Mouse (Mus musculus): ENCODE results near the gene Sctr. TPM values are rescaled to one million over a fixed set of nuclear protein-coding genes. Genes with fewer than 3 reads are reported as not detected.

Gene Sctr
- polyA plus RNA-seq, 1 experiment from 2014 or later, result 0.42 TPM

DNA sequence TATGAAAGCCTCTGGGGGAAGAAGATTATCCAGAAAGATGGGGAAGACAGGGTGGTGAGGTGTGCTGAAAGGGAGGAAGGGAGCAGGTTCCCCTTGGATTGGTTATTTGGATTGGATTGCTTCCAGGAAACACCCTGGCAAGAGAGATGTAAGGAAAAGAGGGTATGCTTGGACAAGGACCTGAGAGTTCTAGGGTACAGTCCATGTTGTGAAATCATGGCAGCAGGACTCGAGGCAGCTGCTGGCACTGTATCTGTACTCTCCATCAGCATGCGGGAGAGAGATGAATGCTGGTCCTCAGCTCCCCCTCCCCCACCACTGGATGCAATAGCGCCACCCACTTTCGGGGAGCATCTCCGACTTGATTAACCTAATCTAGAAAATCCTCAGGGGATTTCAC is 54.0 kb downstream of the Sctr start:
- peaks cover 17% of the 10 kb centered on the region for H3K4me1 ChIP-seq (ENCODE audit: insufficient read depth, low read length)
- no peak for ATAC-seq (ENCODE audit: low FRiP score, low TSS enrichment)
- WGBS, result 69% methylated on average over 5 of the region's 5 CpGs
- no peak overlapping the region for H3K9ac ChIP-seq (replicated peaks; ENCODE audit: low read length)
- no peaks in the 10 kb centered on the region for H3K36me3 ChIP-seq (ENCODE audit: insufficient read depth, low read length)
- H3K27ac ChIP-seq (ENCODE audit: low read length), result no peak overlapping the region
- no peak overlapping the region for H3K4me2 ChIP-seq (replicated peaks; ENCODE audit: low read depth, low read length)
- H3K9me3 ChIP-seq (ENCODE audit: low read length), result no peaks in the 10 kb centered on the region
- H3K27me3 ChIP-seq (ENCODE audit: insufficient read depth, low read length), result no peaks in the 10 kb centered on the region
- H3K4me3 ChIP-seq (ENCODE audit: low read length), result no peak overlapping the region

- no peak for ATAC-seq (ENCODE audit: low FRiP score, low TSS enrichment)
- Histone ChIP-seq H3K9me3 (ENCODE audit: low read length) (no peaks in the 10 kb centered on the region), H3K4me2 (replicated peaks; ENCODE audit: low read depth, low read length) (no peak overlapping the region), H3K36me3 (ENCODE audit: insufficient read depth, low read length) (no peaks in the 10 kb centered on the region), H3K4me3 (ENCODE audit: low read length) (no peak overlapping the region), H3K9ac (replicated peaks; ENCODE audit: low read length) (no peak overlapping the region), H3K4me1 (ENCODE audit: insufficient read depth, low read length) (peaks cover 9% of the 10 kb centered on the region), H3K27ac (ENCODE audit: low read length) (no peak overlapping the region), H3K27me3 (ENCODE audit: insufficient read depth, low read length) (no peaks in the 10 kb centered on the region)
- 90% methylated on average over 7 of the region's 7 CpGs for WGBS
Observed at GRCm38 (mm10) chr1:120062231-120062630, 55.5 kb downstream of the Sctr start.

DNA sequence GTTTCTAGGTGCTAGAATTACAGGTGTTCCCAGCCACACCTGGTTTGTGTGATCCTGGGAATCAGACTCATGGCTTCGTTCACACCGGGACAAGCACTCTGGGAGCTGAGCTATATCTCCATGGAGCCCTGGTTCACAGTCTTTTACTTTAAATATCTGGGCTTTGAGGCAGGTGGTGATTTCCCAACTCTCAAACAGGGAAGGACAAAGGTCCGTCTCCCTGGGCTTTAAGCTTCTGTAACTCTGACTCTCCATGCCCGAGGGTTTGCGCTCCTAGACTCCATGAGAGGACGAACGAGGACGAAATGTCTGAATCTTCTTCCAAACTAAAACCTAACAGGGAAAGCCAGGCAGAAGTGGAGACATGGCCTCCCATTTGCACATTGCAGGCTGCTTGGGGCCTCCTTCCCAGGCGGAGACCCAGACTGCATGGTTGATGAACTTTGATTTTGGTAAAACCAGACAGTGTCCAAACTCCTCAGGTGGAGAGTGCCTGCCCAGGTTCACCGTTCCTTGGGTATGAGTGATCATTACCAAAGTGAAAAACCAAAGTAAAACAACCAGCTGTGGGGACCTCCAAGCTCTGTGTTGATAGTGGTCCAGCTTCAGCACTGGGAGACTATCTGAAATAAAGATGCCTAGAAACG is 57.5 kb downstream of the Sctr start:
- no peak overlapping the region for H3K4me2 ChIP-seq (replicated peaks; ENCODE audit: low read depth, low read length)
- H3K9ac ChIP-seq (replicated peaks; ENCODE audit: low read length), result no peak overlapping the region
- H3K36me3 ChIP-seq (ENCODE audit: insufficient read depth, low read length), result peaks cover 5% of the 10 kb centered on the region; the same call in 1 of the 2 replicates
- H3K27me3 ChIP-seq (ENCODE audit: insufficient read depth, low read length), result no peaks in the 10 kb centered on the region
- H3K27ac ChIP-seq (ENCODE audit: low read length), result no peak overlapping the region
- no peak for ATAC-seq (ENCODE audit: low FRiP score, low TSS enrichment)
- H3K9me3 ChIP-seq (ENCODE audit: low read length), result no peaks in the 10 kb centered on the region
- 88% methylated on average over 11 of the region's 11 CpGs for WGBS
- H3K4me1 ChIP-seq (ENCODE audit: insufficient read depth, low read length), result peaks cover 3% of the 10 kb centered on the region; the same call in 1 of the 2 replicates
- no peak overlapping the region for H3K4me3 ChIP-seq (ENCODE audit: low read length)

DNA sequence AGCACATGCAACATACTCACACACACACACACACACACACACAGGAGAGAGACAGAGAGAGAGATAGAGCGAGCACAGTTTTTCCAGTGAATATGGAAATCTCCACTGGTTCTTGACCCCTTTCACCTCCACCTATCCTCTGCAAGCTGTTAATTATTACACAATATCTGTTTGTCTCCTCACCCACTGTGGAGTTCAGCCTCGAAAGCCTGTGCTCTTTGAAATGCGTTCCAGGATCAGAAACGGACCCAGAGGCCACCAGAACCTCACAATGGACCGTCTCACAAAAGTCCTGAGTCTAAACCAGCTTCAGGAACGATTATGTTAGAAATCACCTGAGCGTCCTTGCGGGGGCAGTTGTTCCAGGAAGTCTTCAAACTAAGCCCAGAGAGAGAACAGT is 59.5 kb downstream of the Sctr start:
- Histone ChIP-seq H3K36me3 (ENCODE audit: insufficient read depth, low read length) (peaks cover 5% of the 10 kb centered on the region; the same call in 1 of the 2 replicates), H3K27me3 (ENCODE audit: insufficient read depth, low read length) (no peaks in the 10 kb centered on the region), H3K4me1 (ENCODE audit: insufficient read depth, low read length) (peaks cover 3% of the 10 kb centered on the region; the same call in 1 of the 2 replicates), H3K27ac (ENCODE audit: low read length) (no peak overlapping the region), H3K4me2 (replicated peaks; ENCODE audit: low read depth, low read length) (no peak overlapping the region), H3K9ac (replicated peaks; ENCODE audit: low read length) (no peak overlapping the region), H3K9me3 (ENCODE audit: low read length) (no peaks in the 10 kb centered on the region), H3K4me3 (ENCODE audit: low read length) (no peak overlapping the region)
- WGBS, result 78% methylated on average over 8 of the region's 8 CpGs
- ATAC-seq (ENCODE audit: low FRiP score, low TSS enrichment), result no peak

GRCm38 (mm10) chr1:120066625-120067024 is 59.9 kb downstream of the Sctr start:
- WGBS, result 89% methylated on average over 3 of the region's 3 CpGs

DNA sequence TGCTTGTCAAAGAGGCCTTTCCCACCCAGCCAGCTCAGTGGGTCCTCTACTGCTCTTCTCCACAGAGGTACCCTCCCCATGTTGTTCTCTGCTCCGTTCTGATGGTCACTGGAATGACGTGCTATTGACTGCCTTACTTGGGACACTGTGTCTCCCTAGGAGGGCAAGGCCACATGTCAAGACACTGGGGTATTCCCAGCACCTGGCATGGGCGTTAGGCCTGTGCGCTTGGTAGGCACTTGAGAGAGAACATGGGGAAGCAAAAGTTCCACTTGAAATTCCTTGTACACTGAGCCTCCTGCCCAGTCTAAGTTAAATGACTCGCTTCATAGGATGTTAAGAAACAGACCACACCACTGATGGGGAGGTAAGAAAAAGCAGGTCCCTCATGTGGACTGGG is 62.4 kb downstream of the Sctr start:
- Histone ChIP-seq H3K36me3 (ENCODE audit: insufficient read depth, low read length) (peaks cover 5% of the 10 kb centered on the region; the same call in 1 of the 2 replicates), H3K4me3 (ENCODE audit: low read length) (no peak overlapping the region), H3K27me3 (ENCODE audit: insufficient read depth, low read length) (no peaks in the 10 kb centered on the region), H3K27ac (ENCODE audit: low read length) (no peak overlapping the region), H3K4me1 (ENCODE audit: insufficient read depth, low read length) (peaks cover 20% of the 10 kb centered on the region), H3K4me2 (replicated peaks; ENCODE audit: low read depth, low read length) (no peak overlapping the region), H3K9ac (replicated peaks; ENCODE audit: low read length) (no peak overlapping the region), H3K9me3 (ENCODE audit: low read length) (no peaks in the 10 kb centered on the region)
- no peak for ATAC-seq (ENCODE audit: low FRiP score, low TSS enrichment)
- WGBS, result 85% methylated on average over 5 of the region's 5 CpGs

More at GRCm38 (mm10) chr1:120066625-120067024, 59.9 kb downstream of the Sctr start:
- H3K9ac ChIP-seq (replicated peaks; ENCODE audit: low read length), result no peak overlapping the region
- H3K27me3 ChIP-seq (ENCODE audit: insufficient read depth, low read length), result no peaks in the 10 kb centered on the region
- no peak for ATAC-seq (ENCODE audit: low FRiP score, low TSS enrichment)
- H3K4me3 ChIP-seq (ENCODE audit: low read length), result no peak overlapping the region
- no peaks in the 10 kb centered on the region for H3K9me3 ChIP-seq (ENCODE audit: low read length)
- H3K4me2 ChIP-seq (replicated peaks; ENCODE audit: low read depth, low read length), result no peak overlapping the region
- H3K4me1 ChIP-seq (ENCODE audit: insufficient read depth, low read length), result peaks cover 3% of the 10 kb centered on the region; the same call in 1 of the 2 replicates
- no peak overlapping the region for H3K27ac ChIP-seq (ENCODE audit: low read length)
- H3K36me3 ChIP-seq (ENCODE audit: insufficient read depth, low read length), result peaks cover 5% of the 10 kb centered on the region; the same call in 1 of the 2 replicates

GRCm38 (mm10) chr1:120070168-120070567 is 63.5 kb downstream of the Sctr start:
- no peak for ATAC-seq (ENCODE audit: low FRiP score, low TSS enrichment)
- Histone ChIP-seq H3K27me3 (ENCODE audit: insufficient read depth, low read length) (no peaks in the 10 kb centered on the region), H3K4me3 (ENCODE audit: low read length) (no peak overlapping the region), H3K36me3 (ENCODE audit: insufficient read depth, low read length) (peaks cover 5% of the 10 kb centered on the region; the same call in 1 of the 2 replicates), H3K4me1 (ENCODE audit: insufficient read depth, low read length) (peaks cover 28% of the 10 kb centered on the region), H3K9ac (replicated peaks; ENCODE audit: low read length) (no peak overlapping the region), H3K27ac (ENCODE audit: low read length) (no peak overlapping the region), H3K9me3 (ENCODE audit: low read length) (no peaks in the 10 kb centered on the region), H3K4me2 (replicated peaks; ENCODE audit: low read depth, low read length) (no peak overlapping the region)
- 38% methylated on average over 6 of the region's 6 CpGs for WGBS

- Histone ChIP-seq H3K4me1 (ENCODE audit: insufficient read depth, low read length) (peaks cover 27% of the 10 kb centered on the region), H3K4me2 (replicated peaks; ENCODE audit: low read depth, low read length) (0 out of 2 replicates have a peak overlapping the region, but pooled peaks have one; percentile 9), H3K9me3 (ENCODE audit: low read length) (no peaks in the 10 kb centered on the region), H3K36me3 (ENCODE audit: insufficient read depth, low read length) (peaks cover 5% of the 10 kb centered on the region; the same call in 1 of the 2 replicates), H3K27ac (ENCODE audit: low read length) (no peak overlapping the region), H3K9ac (replicated peaks; ENCODE audit: low read length) (no peak overlapping the region), H3K27me3 (ENCODE audit: insufficient read depth, low read length) (no peaks in the 10 kb centered on the region), H3K4me3 (ENCODE audit: low read length) (no peak overlapping the region)
- WGBS, result 85% methylated on average over 4 of the region's 4 CpGs
- no peak for ATAC-seq (ENCODE audit: low FRiP score, low TSS enrichment)
Observed at GRCm38 (mm10) chr1:120071133-120071532, 64.4 kb downstream of the Sctr start.

- Histone ChIP-seq H3K36me3 (ENCODE audit: insufficient read depth, low read length) (peaks cover under 1% of the 10 kb centered on the region; the same call in 1 of the 2 replicates), H3K4me3 (ENCODE audit: low read length) (peak overlapping the region; percentile 55), H3K4me2 (replicated peaks; ENCODE audit: low read depth, low read length) (peak overlapping the region; percentile 92), H3K9me3 (ENCODE audit: low read length) (no peaks in the 10 kb centered on the region), H3K9ac (replicated peaks; ENCODE audit: low read length) (peak overlapping the region; percentile 65), H3K4me1 (ENCODE audit: insufficient read depth, low read length) (peaks cover 29% of the 10 kb centered on the region), H3K27me3 (ENCODE audit: insufficient read depth, low read length) (no peaks in the 10 kb centered on the region), H3K27ac (ENCODE audit: low read length) (peak overlapping the region; percentile 78)
- WGBS, result 5% methylated on average over 16 of the region's 16 CpGs
- no peak for ATAC-seq (ENCODE audit: low FRiP score, low TSS enrichment)
Observed at GRCm38 (mm10) chr1:120072900-120073299, 66.2 kb downstream of the Sctr start.

Measured in kidney, embryonic 16.5 days (tissue).